Mouse (Mus musculus): ENCODE data around the gene Oaz3.

GRCm38 (mm10) chr3:94463926-94464578 lies 20.3 kb upstream of the Oaz3 start:
- no peak for TF ChIP-seq CTCF (IDR thresholded peaks at IDR 0.05)
- no peak for TF ChIP-seq EP300 (IDR thresholded peaks at IDR 0.05)
